Mouse (Mus musculus) liver, postnatal 0 days (tissue): ENCODE results near the gene Prr5l. TPM values are rescaled to one million over a fixed set of nuclear protein-coding genes. Genes with fewer than 3 reads are reported as not detected.

Experiments
- ATAC-seq: fragments of 200-750 bp; cut with Nextera tagmentation; 2 replicates; pipeline ENCODE4 v1.8.0; 2017; ENCODE audit warnings: mild to moderate bottlenecking, moderate library complexity
- DNase-seq: peaks from one replicate; pipeline ENCODE4 v3.0.0-alpha.2; 2016
- H3K27ac ChIP-seq: fragments of 300-500 bp; sonication (generic); 2 replicates; pipeline ENCODE4 v1.5.1; 2014; ENCODE audit warnings: antibody characterized with exemption, moderate library complexity, mild to moderate bottlenecking, low read depth
- H3K27me3 ChIP-seq: fragments of 300-500 bp; sonication (generic); 2 replicates; pipeline ENCODE4 v1.6.1; 2014; ENCODE audit warnings: low read length, control low read depth, mixed read lengths; ENCODE audit not compliant: insufficient read depth
- H3K36me3 ChIP-seq: fragments of 300-500 bp; sonication (generic); replicated peaks from 2 replicates; pipeline ENCODE4 v1.6.1; 2014; ENCODE audit warnings: mild to moderate bottlenecking, control low read depth, low read length, moderate library complexity, mixed read lengths; ENCODE audit not compliant: insufficient read depth
- H3K4me1 ChIP-seq: fragments of 300-500 bp; sonication (generic); 2 replicates; pipeline ENCODE4 v1.6.1; 2014; ENCODE audit warnings: antibody characterized with exemption, mild to moderate bottlenecking, control low read depth; ENCODE audit not compliant: insufficient read depth
- H3K4me2 ChIP-seq: fragments of 300-500 bp; sonication (generic); 2 replicates; pipeline ENCODE4 v1.6.1; 2014; ENCODE audit warnings: low read depth, mild to moderate bottlenecking, low read length, moderate library complexity, mixed read lengths
- H3K4me3 ChIP-seq: fragments of 300-500 bp; sonication (generic); 2 replicates; pipeline ENCODE4 v1.5.1; 2014; ENCODE audit warnings: low read depth, low read length
- H3K9ac ChIP-seq: fragments of 300-500 bp; sonication (generic); replicated peaks from 2 replicates; pipeline ENCODE4 v1.6.1; 2014; ENCODE audit warnings: mild to moderate bottlenecking, moderate library complexity
- H3K9me3 ChIP-seq: fragments of 300-500 bp; sonication (generic); 2 replicates; pipeline ENCODE4 v1.6.1; 2016; ENCODE audit warnings: mild to moderate bottlenecking, control low read depth, low read length, mixed read lengths
- CTCF ChIP-seq: sonication (generic); IDR thresholded peaks from 2 replicates; pipeline ENCODE4 v1.5.1; 2016; ENCODE audit warnings: antibody characterized with exemption, low read depth
- EP300 ChIP-seq: IDR thresholded peaks from 2 replicates; pipeline ENCODE4 v1.6.1; 2016; ENCODE audit warnings: antibody characterized with exemption, low read depth, mild to moderate bottlenecking
- WGBS: fragments of 180-500 bp; shearing (Covaris S2); extraction: QIAGEN DNeasy Blood & Tissue Kit; methylation state at CpG from one replicate; pipeline ENCODE4 v1.1.7; 2014; ENCODE audit not compliant: insufficient replicate concordance; 5-methylcytosine and 5-hydroxymethylcytosine counted together
- polyA plus RNA-seq: library from polyadenylated mRNA; unstranded; fragments of >200 nt; fragmentation: Nextera tagmentation; extraction: Ambion mirVana; gene quantifications from 2 replicates; pipeline ENCODE4 v1.2.1, GENCODE M21; 2015

The Prr5l gene
- polyA plus RNA-seq, 1 experiment from 2014 or later: 4.0 TPM

GRCm38 (mm10) chr2:101885768-101886438, 3.1 kb upstream of the Prr5l start, which contains the start of gene Commd9:
Commd9 (plus strand) TSS chr2:101886247.
- no peaks in the 10 kb centered on the region for H3K27me3 ChIP-seq
- 10% methylated on average over 22 of the region's 22 CpGs for WGBS

GRCm38 (mm10) chr2:101884286-101884685, 1.5 kb upstream of the Prr5l start:
- H3K27me3 ChIP-seq: no peaks in the 10 kb centered on the region
- H3K36me3 ChIP-seq: no peaks in the 10 kb centered on the region
- ATAC-seq (no peak), DNase-seq (no peak)
- H3K9ac ChIP-seq: no peak overlapping the region
- H3K27ac ChIP-seq: no peak overlapping the region
- no peaks in the 10 kb centered on the region for H3K9me3 ChIP-seq
- 64% methylated on average over 2 of the region's 2 CpGs for WGBS
- no peak overlapping the region for H3K4me2 ChIP-seq
- peaks cover 8% of the 10 kb centered on the region for H3K4me1 ChIP-seq
- TF ChIP-seq CTCF: no peak
- no peak overlapping the region for H3K4me3 ChIP-seq

More at GRCm38 (mm10) chr2:101885768-101886438, 3.1 kb upstream of the Prr5l start, which contains the start of gene Commd9:
- Histone ChIP-seq H3K4me1 (peaks cover 8% of the 10 kb centered on the region), H3K4me2 (peak within 1 kb of the TSS; percentile 75), H3K4me3 (peak within 1 kb of the TSS; percentile 84), H3K36me3 (no peaks in the 10 kb centered on the region), H3K9ac (peak within 1 kb of the TSS; percentile 78), H3K27ac (0 out of 2 replicates have a peak within 1 kb of the TSS, but pooled peaks have one; percentile 42), H3K9me3 (no peaks in the 10 kb centered on the region)
- ATAC-seq (peak; percentile 98), DNase-seq (peak; percentile 94)
- TF ChIP-seq EP300 (no peak; the same call in 1 of the 2 replicates), CTCF (no peak)

- no peak overlapping the region for H3K9ac ChIP-seq
- H3K4me3 ChIP-seq: no peak overlapping the region
- H3K27ac ChIP-seq: no peak overlapping the region
- 57% methylated on average over 9 of the region's 9 CpGs for WGBS
- TF ChIP-seq EP300: no peak
- TF ChIP-seq CTCF: no peak
- H3K9me3 ChIP-seq: no peaks in the 10 kb centered on the region
- H3K36me3 ChIP-seq: no peaks in the 10 kb centered on the region
- H3K4me2 ChIP-seq: no peak overlapping the region
- no peak for DNase-seq
- ATAC-seq: no peak
- no peaks in the 10 kb centered on the region for H3K27me3 ChIP-seq
- peaks cover 4% of the 10 kb centered on the region for H3K4me1 ChIP-seq
These were observed 1.2 kb downstream of the Prr5l start for GRCm38 (mm10) chr2:101881471-101882162.

GRCm38 (mm10) chr2:101871179-101871578, 11.6 kb downstream of the Prr5l start:
- peak; percentile 22 for DNase-seq
- H3K4me2 ChIP-seq: peak overlapping the region; percentile 60
- 28% methylated on average over 14 of the region's 14 CpGs for WGBS
- no peaks in the 10 kb centered on the region for H3K36me3 ChIP-seq
- no peaks in the 10 kb centered on the region for H3K9me3 ChIP-seq
- no peak overlapping the region for H3K9ac ChIP-seq
- H3K27ac ChIP-seq: no peak overlapping the region
- no peaks in the 10 kb centered on the region for H3K27me3 ChIP-seq
- 0 out of 2 replicates have a peak, but pooled peaks have one; percentile 25 for ATAC-seq
- H3K4me1 ChIP-seq: peaks cover 3% of the 10 kb centered on the region
- no peak overlapping the region for H3K4me3 ChIP-seq
- TF ChIP-seq CTCF (peak; percentile 68), EP300 (no peak)

GRCm38 (mm10) chr2:101868683-101869082, 14.1 kb downstream of the Prr5l start:
- TF ChIP-seq CTCF (no peak), EP300 (no peak; the same call in 1 of the 2 replicates)
- Histone ChIP-seq H3K36me3 (no peaks in the 10 kb centered on the region), H3K9ac (no peak overlapping the region), H3K4me1 (peaks cover 3% of the 10 kb centered on the region), H3K27ac (no peak overlapping the region), H3K4me2 (no peak overlapping the region), H3K9me3 (no peaks in the 10 kb centered on the region), H3K4me3 (no peak overlapping the region), H3K27me3 (no peaks in the 10 kb centered on the region)
- WGBS: 44% methylated on average over 4 of the region's 4 CpGs
- DNase-seq (no peak), ATAC-seq (peak; percentile 67)
